Mouse (Mus musculus): ENCODE results near the gene Hoxc4.

Gene Hoxc4

DNA sequence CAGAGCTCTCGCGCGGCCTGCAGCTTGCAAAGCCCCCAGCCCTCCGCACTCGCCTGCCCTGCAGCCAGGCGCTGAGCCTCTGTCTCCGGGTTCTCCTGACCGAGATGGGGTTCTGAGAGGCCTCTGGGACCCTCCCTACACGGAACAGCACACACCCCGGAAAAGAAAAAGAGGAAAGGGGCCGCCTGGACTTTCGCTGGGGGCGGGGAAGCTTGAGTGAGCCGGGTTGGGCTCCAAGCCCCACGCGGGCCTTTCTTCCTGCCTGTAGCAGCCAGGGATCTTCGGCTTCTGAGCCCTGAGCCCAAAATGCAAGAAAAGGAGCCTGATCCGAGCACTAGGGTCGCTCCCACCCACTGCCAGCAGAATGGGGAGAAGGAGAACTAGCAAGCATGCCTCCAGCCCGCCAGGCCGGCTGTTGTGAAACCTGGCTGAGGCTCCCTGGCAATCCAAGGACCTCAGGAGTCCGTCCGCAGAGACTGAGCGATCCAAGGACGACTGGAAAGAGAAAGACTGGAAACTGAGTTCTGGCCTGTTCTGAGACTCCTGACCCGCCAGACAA lies 6.7 kb upstream of the Hoxc4 start:
- DNase-seq, result peak; percentile 68 to 74

DNA sequence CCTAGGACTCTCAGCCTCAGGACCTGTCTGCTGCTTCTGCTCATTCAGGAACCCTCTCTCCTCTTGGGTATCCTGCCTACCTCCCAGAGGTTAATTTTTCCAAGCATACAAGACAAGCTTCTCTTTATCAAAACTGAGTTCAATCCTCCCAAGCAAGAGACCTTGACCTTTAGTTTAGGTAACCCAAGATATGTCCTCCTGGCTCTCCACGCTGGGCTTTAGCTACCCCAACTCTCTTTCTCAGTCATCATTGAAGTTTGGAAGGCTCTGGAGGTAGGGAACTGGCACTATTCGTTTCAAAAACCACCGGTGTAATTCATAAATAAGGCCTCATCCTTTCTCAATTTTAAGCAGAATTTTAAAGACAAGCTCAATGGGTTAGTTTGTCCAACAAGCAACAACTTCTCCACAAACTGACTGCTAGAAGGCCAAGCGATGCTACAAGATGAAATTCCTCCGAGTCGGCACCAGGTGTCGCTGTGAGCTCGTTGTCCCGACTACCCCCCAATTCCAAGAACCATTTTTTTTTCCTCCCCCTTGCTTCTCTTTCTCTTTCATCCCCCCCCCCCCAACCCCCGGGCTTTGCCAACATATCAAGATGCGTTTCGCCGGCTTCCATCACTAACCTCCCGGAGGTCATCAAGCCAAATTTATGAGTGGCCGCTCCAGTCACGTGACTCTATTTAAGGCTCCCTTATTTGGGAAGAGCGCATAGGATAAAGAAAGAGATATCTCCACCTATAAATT lies 5.3 kb upstream of the Hoxc4 start:
- DNase-seq, result peak; percentile 74 to 80

DNA sequence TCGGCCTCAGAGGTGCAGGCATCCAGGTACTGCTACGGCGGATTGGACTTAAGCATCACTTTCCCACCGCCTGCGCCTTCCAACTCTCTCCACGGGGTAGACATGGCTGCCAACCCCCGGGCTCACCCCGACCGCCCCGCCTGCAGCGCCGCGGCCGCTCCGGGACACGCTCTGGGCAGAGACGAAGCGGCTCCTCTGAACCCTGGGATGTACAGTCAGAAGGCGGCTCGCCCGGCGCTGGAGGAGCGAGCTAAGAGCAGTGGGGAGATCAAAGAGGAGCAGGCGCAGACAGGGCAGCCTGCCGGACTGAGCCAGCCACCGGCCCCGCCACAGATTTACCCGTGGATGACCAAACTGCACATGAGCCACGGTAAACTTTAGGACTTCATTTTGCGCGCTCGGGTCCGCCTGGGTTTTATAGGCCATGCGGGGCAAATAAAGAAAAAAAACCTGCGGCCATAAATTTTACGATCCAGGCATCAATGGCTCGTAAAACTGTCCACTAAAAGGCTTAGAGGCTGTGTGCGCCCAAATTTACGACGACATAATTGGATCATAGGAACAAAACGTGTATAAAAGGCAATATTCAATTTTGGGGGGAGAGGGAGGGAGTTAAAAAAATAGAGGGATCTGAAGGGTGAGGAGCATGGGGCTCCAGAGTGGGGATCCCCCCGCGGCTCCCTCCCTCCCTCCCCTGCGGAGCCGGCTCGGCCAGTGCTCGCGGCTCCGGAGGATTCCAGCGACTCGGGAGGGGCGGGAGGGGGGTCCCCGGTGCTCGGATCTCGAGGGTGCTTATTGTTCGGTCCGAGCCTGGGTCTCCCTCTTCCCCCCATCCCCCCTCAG lies 4.3 kb upstream of the Hoxc4 start:
- DNase-seq, result peak; percentile 77 to 86

DNA sequence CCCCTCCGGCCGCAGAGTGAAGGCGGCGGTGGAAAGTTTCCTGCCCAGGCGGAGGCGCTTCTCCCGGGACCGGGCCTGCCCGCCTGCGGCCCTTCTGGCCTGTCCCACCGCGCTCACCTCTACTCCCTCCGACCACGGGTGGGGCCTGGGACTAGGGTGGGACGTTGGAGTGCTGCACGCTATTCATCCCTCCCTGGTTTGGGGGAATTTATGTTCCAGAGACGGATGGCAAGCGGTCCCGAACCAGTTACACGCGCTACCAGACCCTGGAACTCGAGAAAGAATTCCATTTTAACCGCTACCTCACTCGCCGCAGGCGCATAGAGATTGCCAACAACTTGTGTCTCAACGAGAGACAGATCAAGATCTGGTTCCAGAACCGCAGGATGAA lies 3.7 kb upstream of the Hoxc4 start:
- peak; percentile 55 to 73 for DNase-seq

DNA sequence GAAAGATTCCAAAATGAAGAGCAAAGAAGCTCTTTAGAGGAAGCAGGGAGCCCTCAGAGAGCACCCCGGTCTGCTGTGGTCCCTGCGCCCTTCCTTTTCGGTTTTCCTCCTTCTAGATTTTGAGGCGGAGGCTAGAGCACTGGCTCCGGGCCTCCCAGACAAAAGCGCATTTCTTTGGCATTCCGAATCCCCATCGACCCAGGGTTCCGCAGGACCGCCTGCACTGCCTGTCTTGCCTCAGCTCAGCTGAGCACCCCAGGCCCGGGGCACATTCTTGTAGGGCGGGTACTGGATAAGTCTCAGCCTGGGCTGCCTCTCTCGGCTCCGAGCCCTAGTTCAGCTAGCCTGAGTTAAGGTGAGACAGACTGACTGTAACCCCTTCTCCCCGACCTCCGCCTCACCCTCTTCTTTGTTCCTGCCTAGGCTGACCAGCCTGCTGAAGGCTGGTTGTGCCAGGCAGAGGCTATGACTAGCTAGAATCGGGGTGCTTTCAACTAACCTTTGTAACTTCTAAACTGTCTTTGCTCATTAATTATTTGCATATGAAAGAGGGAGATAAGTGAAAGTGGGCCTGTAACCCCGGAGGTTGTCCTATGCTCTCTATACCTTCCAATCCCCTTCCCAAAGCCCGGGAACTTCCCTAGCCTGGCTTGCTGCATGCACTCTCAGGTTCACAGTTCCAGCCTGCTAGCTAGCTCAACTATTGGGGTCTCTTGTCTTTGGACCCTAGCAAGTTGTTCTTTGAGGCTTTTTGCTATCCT lies 3.1 kb upstream of the Hoxc4 start:
- DNase-seq, result peak; percentile 52 to 68

DNA sequence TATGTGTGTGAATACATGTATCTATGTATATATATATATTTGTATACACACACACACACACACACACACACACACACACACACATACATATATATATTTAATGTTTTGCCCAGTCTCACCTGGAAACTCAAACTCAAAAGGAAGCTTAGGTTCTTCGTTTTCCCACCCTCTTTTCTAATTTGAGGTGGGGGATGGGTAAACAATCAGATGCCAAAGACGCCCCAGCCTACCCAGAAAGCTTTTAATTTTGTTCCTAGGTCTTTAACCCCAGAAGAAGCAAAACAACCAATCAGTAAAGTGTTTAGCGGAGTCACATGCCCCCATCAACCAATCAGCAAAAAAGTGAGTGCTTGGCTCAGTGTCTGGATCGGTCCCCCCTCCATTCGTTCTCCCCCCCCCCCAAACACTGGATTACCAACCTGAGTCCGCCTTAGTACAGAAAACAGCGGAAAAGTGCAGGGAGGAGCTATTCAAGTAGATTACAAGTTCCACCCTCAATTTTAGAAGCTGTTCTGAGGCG lies 2.2 kb downstream of the Hoxc4 start:
- no peak for DNase-seq

DNA sequence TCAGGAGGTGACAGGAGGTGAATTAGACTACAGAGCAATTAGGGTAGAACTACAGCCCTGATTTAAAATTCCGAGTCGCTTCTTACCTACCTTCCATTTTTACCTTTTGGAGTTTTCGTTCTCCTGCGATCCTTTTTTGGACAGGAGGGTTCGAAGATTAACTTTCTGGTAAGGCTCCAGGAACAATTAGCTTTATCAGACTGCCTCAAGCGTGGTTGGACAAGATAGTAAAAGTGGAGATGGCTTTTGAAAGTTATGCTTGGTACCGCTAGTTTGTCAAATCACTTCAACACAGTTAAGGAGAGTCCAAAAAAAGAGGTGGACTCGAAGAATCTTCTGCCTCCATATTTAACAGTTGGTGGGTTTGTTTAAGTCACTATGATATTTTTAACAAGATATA lies 2.8 kb downstream of the Hoxc4 start:
- no peak for DNase-seq

DNA sequence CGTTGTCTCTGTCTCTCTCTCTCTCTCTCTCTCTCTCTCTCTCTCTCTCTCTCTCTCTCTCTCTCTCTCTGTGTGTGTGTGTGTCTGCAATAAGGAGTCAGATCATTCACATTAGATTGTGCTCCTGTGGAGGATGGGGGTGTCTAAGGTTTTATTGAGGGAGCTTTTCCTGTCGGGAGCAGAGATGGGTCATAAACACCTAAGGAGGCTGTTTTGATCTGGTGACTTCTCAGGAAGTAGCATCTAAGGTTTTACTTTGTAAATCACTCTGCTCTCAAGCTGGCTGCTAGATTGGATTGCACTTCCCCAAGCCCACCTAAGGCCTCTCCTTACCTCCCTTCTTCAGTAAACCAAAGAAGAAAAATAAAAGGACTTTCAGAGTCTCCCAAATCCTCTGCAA lies 5.4 kb downstream of the Hoxc4 start:
- DNase-seq, result no peak

DNA sequence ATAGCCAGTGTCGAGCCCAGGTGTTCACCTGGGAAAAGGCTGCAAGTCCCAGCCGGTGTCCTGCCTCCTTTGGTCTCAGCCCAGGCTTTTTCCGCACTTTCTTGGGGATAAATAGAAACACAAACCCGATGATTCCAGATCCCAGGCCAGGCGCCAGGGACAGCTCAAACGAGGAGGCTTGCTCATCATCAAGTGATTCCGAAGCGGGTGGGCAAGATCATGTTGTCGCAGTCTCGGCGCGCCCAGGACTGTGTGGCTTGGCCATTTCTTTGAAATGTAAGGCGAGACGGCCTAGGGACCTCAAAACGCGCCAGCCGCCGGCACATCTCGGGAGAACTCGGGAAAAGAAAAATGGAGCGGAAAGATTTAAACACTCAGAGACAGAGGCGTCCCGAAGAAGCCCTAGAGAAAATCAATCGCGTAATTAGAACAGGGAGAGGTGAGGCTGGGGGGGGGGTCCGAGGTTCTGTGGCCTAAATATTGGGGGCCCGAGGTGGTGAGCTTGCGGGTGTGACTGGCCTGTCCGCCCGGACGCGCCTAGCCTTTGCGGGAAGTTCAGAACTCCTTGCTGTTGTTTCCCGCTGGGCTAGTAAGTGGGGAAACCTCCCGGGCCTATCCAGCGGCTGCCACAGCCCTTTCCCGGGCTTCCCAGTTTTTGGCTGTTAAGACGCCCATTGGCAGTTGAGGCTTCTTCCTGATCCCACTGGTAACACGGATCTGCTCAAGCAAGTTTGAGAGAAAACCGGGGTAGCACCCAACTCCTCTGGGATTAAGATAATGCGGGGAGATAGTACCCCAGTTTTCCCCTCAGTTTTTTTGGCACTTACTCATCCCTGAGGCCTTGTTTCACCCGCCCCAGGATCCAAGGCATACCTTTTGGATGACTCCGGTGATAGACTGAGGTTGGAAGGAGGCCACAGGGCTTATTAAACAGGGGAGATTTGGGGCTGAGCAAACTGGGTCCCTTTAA lies 8.8 kb downstream of the Hoxc4 start:
- DNase-seq, result peak; percentile 33 to 56

DNA sequence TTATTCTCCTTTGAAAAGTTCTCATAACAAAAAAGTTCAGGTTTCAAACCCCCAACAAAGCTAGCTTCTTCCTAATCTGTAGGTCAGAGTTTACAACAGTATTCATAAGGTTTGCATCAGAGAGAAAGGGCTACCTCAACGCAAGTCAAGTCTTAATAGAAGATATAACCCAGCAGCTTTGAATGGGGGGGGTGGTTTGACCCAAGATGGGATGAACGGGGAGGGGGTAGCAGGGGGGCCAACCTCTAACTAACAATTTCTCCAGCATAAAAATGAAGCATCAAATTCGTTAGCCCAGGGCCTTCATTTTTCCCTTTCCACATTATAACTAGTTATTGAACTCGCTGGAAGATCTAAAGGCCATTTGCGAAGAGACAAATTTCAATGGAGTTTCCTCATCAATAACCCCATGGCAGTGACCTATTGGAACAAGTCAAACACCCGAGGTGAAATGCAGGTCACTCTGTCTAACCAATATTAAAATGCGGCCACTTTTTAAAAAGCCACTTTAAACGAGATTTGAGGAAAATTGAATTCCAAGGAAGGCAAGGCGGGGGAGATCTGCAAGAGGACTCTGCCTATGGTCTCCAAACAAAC lies 10.3 kb downstream of the Hoxc4 start:
- DNase-seq, result no peak

DNA sequence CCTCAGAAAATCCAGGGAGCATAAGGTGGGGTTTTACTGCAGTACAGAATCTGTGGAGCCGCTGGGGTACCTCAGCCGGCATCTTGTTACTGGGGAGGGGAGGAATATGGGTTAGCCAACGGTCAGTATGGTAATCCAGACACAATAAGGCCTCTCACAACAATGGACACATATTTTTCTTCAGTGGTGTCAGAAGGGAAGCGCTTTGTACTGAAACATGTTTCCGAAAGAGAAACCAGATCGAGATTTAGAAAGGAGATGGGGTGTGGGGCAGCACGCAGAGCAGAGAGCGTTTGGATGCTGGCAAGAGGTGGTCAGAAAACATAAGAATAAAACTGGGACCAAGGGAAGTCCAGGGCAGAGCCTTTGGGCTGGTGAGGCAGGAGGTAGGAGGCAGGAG lies 11.4 kb downstream of the Hoxc4 start:
- DNase-seq, result no peak

DNA sequence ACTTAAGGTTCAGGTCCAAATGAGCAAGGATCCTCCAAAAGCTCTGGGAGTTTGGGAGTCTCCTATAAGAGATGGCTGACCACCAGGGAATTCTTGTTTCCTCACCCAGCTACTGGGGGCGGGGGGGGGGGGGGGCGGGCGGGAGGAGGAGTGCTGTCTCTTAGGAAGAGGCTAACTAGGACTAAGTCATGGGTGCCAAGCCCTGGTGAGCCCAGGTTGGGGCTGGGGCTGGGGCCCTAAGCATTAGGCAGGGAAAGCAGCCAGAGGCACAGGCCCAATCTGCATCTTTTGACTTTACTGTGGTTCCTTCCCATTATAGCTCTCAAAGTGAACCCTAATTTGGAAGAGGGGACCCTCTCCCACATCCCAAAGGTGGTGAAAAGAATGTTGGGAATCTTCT lies 13.4 kb downstream of the Hoxc4 start:
- peak in 1 of 2 experiments; percentile 21 for DNase-seq

DNA sequence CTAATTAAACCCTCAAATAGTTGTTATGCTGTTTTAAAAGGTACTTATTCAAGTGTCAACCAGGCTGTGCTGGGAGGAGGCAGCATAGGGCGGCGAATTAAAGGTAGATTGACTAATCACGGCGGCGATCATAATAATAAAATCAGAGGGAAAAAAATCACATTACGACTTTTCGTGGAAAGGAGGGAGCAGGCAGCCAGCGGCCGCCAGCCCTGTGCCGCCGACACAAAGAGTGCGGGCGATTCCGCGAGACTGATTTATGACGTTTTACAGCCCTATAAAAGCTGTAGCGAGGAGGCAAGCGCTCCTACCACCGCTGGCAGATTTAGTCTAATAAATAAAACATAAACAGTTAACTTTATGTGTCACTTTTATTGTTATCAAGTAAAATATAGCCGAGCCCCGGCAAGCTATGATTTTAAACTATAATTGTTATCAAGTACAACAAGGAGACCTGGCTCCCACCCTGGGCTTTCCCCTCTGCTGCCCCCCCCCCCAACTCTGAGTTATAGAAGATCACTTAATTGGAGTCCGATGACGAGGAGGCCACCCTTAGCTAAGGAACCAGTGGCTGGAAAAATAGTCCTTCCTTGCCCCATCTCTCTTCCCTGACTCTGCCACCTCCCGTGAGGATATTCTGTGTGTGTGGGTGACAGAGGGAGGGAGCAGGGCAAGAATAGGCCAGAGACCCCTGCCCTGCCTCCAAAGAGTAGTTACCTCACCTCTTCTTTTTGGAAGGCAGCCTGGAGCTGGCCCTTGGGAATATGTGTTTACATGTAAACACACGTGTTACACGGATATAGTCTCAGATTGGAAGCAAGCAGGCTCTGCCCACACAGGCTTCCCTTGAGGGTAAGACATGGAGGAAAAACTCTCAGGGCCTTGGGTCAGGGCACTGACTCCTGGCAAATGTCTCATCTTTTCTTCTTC lies 14.2 kb downstream of the Hoxc4 start:
- DNase-seq, result peak; percentile 62 to 70

DNA sequence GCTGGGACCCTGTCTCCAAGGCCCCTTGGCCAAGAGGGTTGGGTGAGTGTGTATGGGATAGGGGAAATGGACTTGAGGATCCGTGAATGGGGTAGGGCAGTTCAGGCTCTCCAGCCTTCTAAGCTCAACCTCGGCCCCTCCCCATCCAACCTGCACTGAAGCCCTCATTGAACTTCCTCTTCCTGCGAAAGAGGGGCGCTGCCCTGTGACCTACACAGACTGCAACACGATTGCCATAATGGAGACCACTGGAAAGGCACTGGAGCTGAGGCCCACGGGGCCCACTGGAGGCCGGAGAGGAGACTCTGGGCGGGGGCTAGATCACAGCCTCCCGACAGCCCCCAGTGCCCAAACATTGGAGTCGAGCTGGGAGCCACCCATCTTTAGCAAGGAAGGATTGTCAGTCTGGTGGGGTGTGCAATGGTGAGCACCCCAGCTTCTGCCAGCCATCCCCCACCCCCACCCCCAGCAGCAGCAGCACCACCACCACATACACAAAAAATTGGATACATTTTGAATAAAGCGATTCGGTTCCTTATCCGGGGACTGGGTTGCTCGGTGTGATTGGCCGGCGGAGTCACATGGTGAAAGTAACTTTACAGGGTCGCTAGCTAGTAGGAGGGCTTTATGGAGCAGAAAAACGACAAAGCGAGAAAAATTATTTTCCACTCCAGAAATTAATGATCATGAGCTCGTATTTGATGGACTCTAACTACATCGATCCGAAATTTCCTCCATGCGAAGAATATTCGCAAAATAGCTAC lies 15.5 kb downstream of the Hoxc4 start:
- DNase-seq, result peak; percentile 63 to 76

DNA sequence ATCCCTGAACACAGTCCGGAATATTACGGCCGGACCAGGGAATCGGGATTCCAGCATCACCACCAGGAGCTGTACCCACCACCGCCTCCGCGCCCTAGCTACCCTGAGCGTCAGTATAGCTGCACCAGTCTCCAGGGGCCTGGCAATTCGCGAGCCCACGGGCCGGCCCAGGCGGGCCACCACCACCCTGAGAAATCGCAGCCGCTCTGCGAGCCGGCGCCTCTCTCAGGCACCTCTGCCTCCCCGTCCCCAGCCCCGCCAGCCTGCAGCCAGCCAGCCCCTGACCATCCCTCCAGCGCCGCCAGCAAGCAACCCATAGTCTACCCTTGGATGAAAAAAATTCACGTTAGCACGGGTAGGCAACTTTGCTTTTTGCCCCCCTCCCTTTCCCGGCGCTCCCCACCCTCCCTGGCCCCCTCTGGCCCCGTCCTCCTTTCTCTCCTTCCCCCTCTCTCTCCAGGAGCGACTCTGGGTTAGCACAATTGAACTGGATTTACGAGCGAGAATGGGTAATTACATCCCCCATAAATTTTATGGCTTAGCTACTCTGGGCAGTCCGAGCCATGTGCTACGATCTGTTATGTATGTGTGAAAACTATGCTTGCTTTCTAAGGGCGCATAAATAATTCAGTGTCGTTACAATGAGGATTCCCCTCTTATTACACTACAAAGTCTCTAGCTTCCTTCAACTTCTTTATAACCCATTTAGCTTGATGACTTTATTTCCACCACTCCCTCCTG lies 16.2 kb downstream of the Hoxc4 start:
- DNase-seq, result peak; percentile 60 to 73

DNA sequence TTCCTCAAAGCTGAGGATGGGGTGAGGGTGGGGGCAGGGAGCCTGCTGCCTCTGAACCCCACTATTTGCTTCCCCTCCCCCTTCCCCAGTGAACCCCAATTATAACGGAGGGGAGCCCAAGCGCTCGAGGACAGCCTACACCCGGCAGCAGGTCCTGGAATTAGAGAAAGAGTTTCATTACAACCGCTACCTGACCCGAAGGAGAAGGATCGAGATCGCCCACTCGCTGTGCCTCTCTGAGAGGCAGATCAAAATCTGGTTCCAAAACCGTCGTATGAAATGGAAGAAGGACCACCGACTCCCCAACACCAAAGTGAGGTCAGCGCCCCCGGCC lies 16.8 kb downstream of the Hoxc4 start:
- DNase-seq, result peak in 1 of 2 experiments; percentile 43

DNA sequence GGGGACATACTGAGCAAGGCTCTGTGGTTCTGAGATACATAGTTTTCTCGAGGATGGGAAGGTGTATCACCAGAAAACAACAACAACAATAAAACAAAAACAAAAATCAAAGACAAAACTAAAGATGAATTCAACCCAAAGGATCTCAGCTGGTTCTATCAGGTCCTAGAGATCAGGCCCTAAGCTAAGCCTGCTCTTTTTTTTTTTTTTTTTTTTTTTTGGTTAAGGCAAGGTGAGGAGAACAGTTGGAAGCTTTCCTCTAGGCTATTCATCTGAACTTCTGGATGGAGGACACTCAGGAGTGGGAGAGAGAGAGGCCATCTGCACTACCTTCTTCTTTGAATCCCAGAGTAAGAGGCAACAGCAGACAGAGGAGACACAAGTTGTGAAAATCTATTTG lies 18.8 kb downstream of the Hoxc4 start:
- no peak for DNase-seq

DNA sequence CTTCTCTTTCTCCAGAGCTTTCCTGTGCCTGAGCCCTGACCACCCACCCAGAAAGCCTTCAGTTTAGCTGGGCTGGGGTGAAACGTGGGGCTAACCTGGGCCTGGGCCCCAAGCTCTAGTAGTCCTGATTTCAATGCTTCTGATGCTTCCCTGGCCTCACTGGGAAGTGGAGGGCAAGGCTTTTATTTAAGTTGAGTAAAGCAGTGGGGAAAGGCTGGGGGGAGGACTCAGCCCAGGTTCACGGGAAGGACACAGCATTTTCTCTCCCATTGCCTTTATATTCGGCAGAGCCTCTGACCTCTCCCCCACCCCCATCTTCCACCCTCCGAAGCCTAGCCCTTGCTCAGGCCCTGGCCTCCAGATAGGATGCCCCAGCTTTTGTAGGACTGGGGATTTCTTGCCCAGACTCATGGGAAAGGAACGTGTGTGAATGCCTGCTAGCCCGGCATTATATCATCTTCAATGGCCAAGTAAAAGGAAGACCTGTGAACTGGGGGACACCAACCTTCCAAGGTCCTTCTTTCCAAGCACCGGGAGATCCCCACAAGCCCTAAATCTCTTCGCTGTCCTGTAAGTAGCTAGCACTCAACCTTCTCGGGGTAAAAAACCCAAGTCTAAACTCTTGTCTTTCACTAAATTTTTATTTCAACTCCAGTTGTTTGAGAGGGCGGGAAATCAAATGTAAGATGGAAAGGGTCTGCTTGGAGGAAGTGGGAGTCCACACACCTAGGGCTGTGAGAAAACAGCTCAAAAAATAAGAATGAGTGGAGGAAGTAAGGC lies 20.2 kb downstream of the Hoxc4 start:
- no peak for DNase-seq
